Mouse (Mus musculus): ENCODE data around the gene Mars. TPM values are rescaled to one million over a fixed set of nuclear protein-coding genes. Genes with fewer than 3 reads are reported as not detected.
A peak's percentile ranks its signal among the peaks of the same experiment; 100 is the strongest.

The Mars gene
- polyA plus RNA-seq, 1 experiment from 2014 or later: 171 TPM

GRCm38 (mm10) chr10:127286194-127286593, 25.4 kb downstream of the Mars start:
- peak overlapping the region; percentile 97 for H3K27ac ChIP-seq
- H3K4me3 ChIP-seq: peak overlapping the region; percentile 89
- H3K4me1 ChIP-seq (replicated peaks): peaks cover 64% of the 10 kb centered on the region
- H3K27me3 ChIP-seq (ENCODE audit: insufficient read depth, poor library complexity, severe bottlenecking): no peaks in the 10 kb centered on the region
- 78% methylated on average over 7 of the region's 7 CpGs for WGBS
- H3K36me3 ChIP-seq: peaks cover 62% of the 10 kb centered on the region
- no peak for DNase-seq (ENCODE audit: low spot score)
- H3K9me3 ChIP-seq: no peaks in the 10 kb centered on the region

- Histone ChIP-seq H3K4me1 (replicated peaks) (peaks cover 61% of the 10 kb centered on the region), H3K27ac (peak overlapping the region; percentile 97), H3K4me3 (peak overlapping the region; percentile 89), H3K27me3 (ENCODE audit: insufficient read depth, poor library complexity, severe bottlenecking) (no peaks in the 10 kb centered on the region), H3K36me3 (peaks cover 68% of the 10 kb centered on the region), H3K9me3 (no peaks in the 10 kb centered on the region)
- no peak for DNase-seq (ENCODE audit: low spot score)
- 72% methylated on average over 13 of the region's 13 CpGs for WGBS
Measured at GRCm38 (mm10) chr10:127285644-127286043, 25.9 kb downstream of the Mars start.

- no peak for DNase-seq (ENCODE audit: low spot score)
- Histone ChIP-seq H3K4me3 (peak overlapping the region; percentile 89; the same call in 1 of the 2 replicates), H3K36me3 (peaks cover 75% of the 10 kb centered on the region), H3K4me1 (replicated peaks) (peaks cover 60% of the 10 kb centered on the region), H3K9me3 (no peaks in the 10 kb centered on the region), H3K27me3 (ENCODE audit: insufficient read depth, poor library complexity, severe bottlenecking) (no peaks in the 10 kb centered on the region), H3K27ac (peak overlapping the region; percentile 97)
- WGBS: 67% methylated on average over 11 of the region's 11 CpGs
Measured at GRCm38 (mm10) chr10:127284724-127285500, 26.7 kb downstream of the Mars start.

GRCm38 (mm10) chr10:127284105-127284622, 27.4 kb downstream of the Mars start:
- H3K4me3 ChIP-seq: no peak overlapping the region
- H3K9me3 ChIP-seq: no peaks in the 10 kb centered on the region
- no peak overlapping the region for H3K27ac ChIP-seq
- no peak for DNase-seq (ENCODE audit: low spot score)
- H3K4me1 ChIP-seq (replicated peaks): peaks cover 52% of the 10 kb centered on the region
- H3K27me3 ChIP-seq (ENCODE audit: insufficient read depth, poor library complexity, severe bottlenecking): no peaks in the 10 kb centered on the region
- WGBS: 91% methylated on average over 7 of the region's 7 CpGs
- H3K36me3 ChIP-seq: peaks cover 82% of the 10 kb centered on the region

GRCm38 (mm10) chr10:127282620-127283215, 28.9 kb downstream of the Mars start:
- no peaks in the 10 kb centered on the region for H3K9me3 ChIP-seq
- H3K4me1 ChIP-seq (replicated peaks): peaks cover 38% of the 10 kb centered on the region
- no peak for DNase-seq (ENCODE audit: low spot score)
- 87% methylated on average over 13 of the region's 13 CpGs for WGBS
- peaks cover 97% of the 10 kb centered on the region for H3K36me3 ChIP-seq
- H3K27ac ChIP-seq: no peak overlapping the region
- H3K27me3 ChIP-seq (ENCODE audit: insufficient read depth, poor library complexity, severe bottlenecking): no peaks in the 10 kb centered on the region
- no peak overlapping the region for H3K4me3 ChIP-seq

DNA sequence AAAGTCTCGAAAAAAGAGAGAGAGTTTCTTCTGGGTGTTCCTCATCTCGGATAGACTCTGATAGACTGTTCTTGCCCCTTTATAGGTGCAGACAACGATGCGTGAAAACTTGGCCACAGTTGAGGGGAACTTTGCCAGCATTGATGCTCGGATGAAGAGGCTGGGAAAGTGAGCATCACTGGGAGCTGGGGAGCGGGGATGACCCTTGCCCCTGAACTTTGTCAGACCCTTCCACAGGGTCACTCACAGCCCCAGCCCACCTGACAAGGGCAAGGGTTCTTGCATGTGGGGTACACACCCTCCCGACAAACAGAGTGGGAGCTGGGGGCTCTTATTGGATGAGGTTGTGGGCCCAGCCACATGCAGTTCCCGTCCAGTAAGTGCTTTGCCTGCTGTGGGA, 30.3 kb downstream of the Mars start:
- H3K9me3 ChIP-seq: no peaks in the 10 kb centered on the region
- no peak overlapping the region for H3K27ac ChIP-seq
- WGBS: 94% methylated on average over 8 of the region's 8 CpGs
- peaks cover 24% of the 10 kb centered on the region for H3K4me1 ChIP-seq (replicated peaks)
- peaks cover 100% of the 10 kb centered on the region for H3K36me3 ChIP-seq
- no peaks in the 10 kb centered on the region for H3K27me3 ChIP-seq (ENCODE audit: insufficient read depth, poor library complexity, severe bottlenecking)
- no peak overlapping the region for H3K4me3 ChIP-seq
- DNase-seq (ENCODE audit: low spot score): no peak

DNA sequence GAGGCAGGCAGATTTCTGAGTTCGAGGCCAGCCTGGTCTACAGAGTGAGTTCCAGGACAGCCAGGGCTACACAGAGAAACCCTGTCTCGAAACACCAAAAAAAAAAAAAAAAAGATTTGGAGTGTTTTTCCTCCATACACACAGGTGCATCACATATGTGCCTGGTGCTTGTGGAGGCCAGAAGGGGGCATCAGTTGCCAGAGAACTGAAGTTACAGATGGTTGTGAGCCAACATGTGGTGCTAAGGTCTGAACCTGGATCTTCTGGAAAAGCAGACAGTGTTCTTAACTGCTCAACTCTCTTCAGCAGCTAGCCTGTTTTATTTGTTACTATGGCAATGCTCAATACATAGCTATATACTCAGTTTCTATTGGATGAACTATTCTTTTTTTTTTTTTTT, 31.9 kb downstream of the Mars start:
- no peak for DNase-seq (ENCODE audit: low spot score)
- 89% methylated on average over 2 of the region's 2 CpGs for WGBS
- H3K4me3 ChIP-seq: no peak overlapping the region
- H3K27ac ChIP-seq: no peak overlapping the region
- no peaks in the 10 kb centered on the region for H3K27me3 ChIP-seq (ENCODE audit: insufficient read depth, poor library complexity, severe bottlenecking)
- H3K9me3 ChIP-seq: no peaks in the 10 kb centered on the region
- H3K4me1 ChIP-seq (replicated peaks): peaks cover 9% of the 10 kb centered on the region
- H3K36me3 ChIP-seq: peaks cover 100% of the 10 kb centered on the region

GRCm38 (mm10) chr10:127274261-127275022, 37.1 kb downstream of the Mars start:
- Histone ChIP-seq H3K27ac (no peak overlapping the region), H3K36me3 (peaks cover 98% of the 10 kb centered on the region), H3K4me3 (no peak overlapping the region), H3K4me1 (replicated peaks) (peaks cover 13% of the 10 kb centered on the region), H3K9me3 (no peaks in the 10 kb centered on the region), H3K27me3 (ENCODE audit: insufficient read depth, poor library complexity, severe bottlenecking) (no peaks in the 10 kb centered on the region)
- no peak for DNase-seq (ENCODE audit: low spot score)
- 91% methylated on average over 11 of the region's 11 CpGs for WGBS

GRCm38 (mm10) chr10:127272371-127272770, 39.2 kb downstream of the Mars start:
- H3K36me3 ChIP-seq: peaks cover 92% of the 10 kb centered on the region
- no peak for DNase-seq (ENCODE audit: low spot score)

GRCm38 (mm10) chr10:127269884-127270283, 41.7 kb downstream of the Mars start:
- H3K27me3 ChIP-seq (ENCODE audit: insufficient read depth, poor library complexity, severe bottlenecking): peaks cover 3% of the 10 kb centered on the region
- H3K4me3 ChIP-seq: no peak overlapping the region
- 70% methylated on average over 4 of the region's 4 CpGs for WGBS
- H3K9me3 ChIP-seq: no peaks in the 10 kb centered on the region
- peak overlapping the region; percentile 18; the same call in 1 of the 2 replicates for H3K27ac ChIP-seq
- DNase-seq (ENCODE audit: low spot score): no peak
- H3K4me1 ChIP-seq (replicated peaks): peaks cover 46% of the 10 kb centered on the region
- peaks cover 68% of the 10 kb centered on the region for H3K36me3 ChIP-seq

More at GRCm38 (mm10) chr10:127272371-127272770, 39.2 kb downstream of the Mars start:
- Histone ChIP-seq H3K27me3 (ENCODE audit: insufficient read depth, poor library complexity, severe bottlenecking) (no peaks in the 10 kb centered on the region), H3K4me3 (no peak overlapping the region), H3K9me3 (no peaks in the 10 kb centered on the region), H3K4me1 (replicated peaks) (peaks cover 31% of the 10 kb centered on the region), H3K27ac (no peak overlapping the region)
- WGBS: 93% methylated on average over 5 of the region's 5 CpGs

DNA sequence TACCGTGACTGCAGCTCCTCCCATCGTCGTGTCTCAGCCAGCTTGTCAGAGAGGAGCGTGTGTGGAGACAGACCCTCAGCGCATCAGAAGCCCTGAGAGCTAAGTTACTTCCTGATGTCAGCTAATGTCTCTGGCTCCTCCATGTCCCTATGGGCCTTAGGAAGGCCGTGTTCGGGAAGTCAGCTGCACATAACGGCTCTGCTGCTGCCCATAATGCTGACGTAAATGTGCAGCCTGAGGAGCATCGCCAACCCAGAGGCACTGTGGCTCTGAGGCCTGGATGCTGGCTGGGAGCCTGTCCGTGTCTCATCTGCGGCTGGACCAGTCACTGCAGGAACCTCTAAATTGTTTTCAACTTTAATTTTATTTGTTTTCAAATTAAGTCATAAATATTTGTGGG, 42.5 kb downstream of the Mars start:
- no peak overlapping the region for H3K4me3 ChIP-seq
- peaks cover 46% of the 10 kb centered on the region for H3K4me1 ChIP-seq (replicated peaks)
- no peak overlapping the region; the same call in 1 of the 2 replicates for H3K27ac ChIP-seq
- H3K27me3 ChIP-seq (ENCODE audit: insufficient read depth, poor library complexity, severe bottlenecking): peaks cover 12% of the 10 kb centered on the region
- WGBS: 82% methylated on average over 12 of the region's 12 CpGs
- DNase-seq (ENCODE audit: low spot score): no peak
- H3K36me3 ChIP-seq: peaks cover 59% of the 10 kb centered on the region
- H3K9me3 ChIP-seq: no peaks in the 10 kb centered on the region

DNA sequence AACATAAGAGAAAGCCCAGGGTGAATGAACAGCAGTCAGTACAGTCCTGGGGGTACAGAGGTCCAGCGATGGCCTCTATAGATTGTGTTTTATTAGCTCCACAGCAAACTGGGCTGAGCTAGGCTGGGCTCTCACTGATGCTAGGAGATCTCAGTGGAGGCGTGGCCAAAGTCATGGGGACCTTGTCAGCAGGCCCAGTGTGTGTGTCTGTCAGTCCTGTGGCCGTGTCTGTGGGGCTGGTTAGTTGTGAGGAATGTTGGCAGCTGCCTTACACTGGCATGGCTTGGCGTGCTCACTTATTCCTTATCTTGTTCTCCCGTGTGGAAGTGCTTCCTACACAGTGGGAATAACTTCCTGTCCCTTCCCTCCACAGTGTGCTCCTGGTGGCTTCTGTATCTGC, 43.2 kb downstream of the Mars start:
- no peak for DNase-seq (ENCODE audit: low spot score)
- H3K36me3 ChIP-seq: peaks cover 53% of the 10 kb centered on the region
- 88% methylated on average over 5 of the region's 5 CpGs for WGBS
- H3K27me3 ChIP-seq (ENCODE audit: insufficient read depth, poor library complexity, severe bottlenecking): peaks cover 18% of the 10 kb centered on the region
- peaks cover 45% of the 10 kb centered on the region for H3K4me1 ChIP-seq (replicated peaks)
- H3K27ac ChIP-seq: peak overlapping the region; percentile 17; the same call in 1 of the 2 replicates
- no peaks in the 10 kb centered on the region for H3K9me3 ChIP-seq
- H3K4me3 ChIP-seq: no peak overlapping the region; the same call in 1 of the 2 replicates
